Mouse (Mus musculus) kidney, adult 9 months (tissue): ENCODE measurements around the gene Dusp1.

ENCODE experiments used
- DNase-seq: peaks from one replicate; pipeline ENCODE4 v3.0.0; 2022

The Dusp1 gene

GRCm38 (mm10) chr17:26561651-26562181 lies at the start of gene Dusp1:
Dusp1 (minus strand) TSS chr17:26562128.
- no peak for DNase-seq

- DNase-seq: no peak
Observed at GRCm38 (mm10) chr17:26611328-26611727, 49.4 kb upstream of the Dusp1 start.

GRCm38 (mm10) chr17:26609820-26610219 lies 47.9 kb upstream of the Dusp1 start:
- no peak for DNase-seq

GRCm38 (mm10) chr17:26608877-26609276 lies 46.9 kb upstream of the Dusp1 start:
- DNase-seq: no peak

- no peak for DNase-seq
Observed at GRCm38 (mm10) chr17:26608348-26608747, 46.4 kb upstream of the Dusp1 start.

GRCm38 (mm10) chr17:26606516-26606915 lies 44.6 kb upstream of the Dusp1 start:
- no peak for DNase-seq

- DNase-seq: no peak
Observed at GRCm38 (mm10) chr17:26605636-26606035, 43.7 kb upstream of the Dusp1 start.

- DNase-seq: no peak
Observed at GRCm38 (mm10) chr17:26603311-26603710, 41.4 kb upstream of the Dusp1 start.

GRCm38 (mm10) chr17:26602371-26602885 lies 40.5 kb upstream of the Dusp1 start:
- peak; percentile 87 for DNase-seq

GRCm38 (mm10) chr17:26601926-26602325 lies 40.0 kb upstream of the Dusp1 start:
- no peak for DNase-seq

- DNase-seq: no peak
Observed at GRCm38 (mm10) chr17:26601514-26601913, 39.6 kb upstream of the Dusp1 start.

- DNase-seq: no peak
Observed at GRCm38 (mm10) chr17:26600913-26601447, 39.1 kb upstream of the Dusp1 start.

- no peak for DNase-seq
Observed at GRCm38 (mm10) chr17:26598845-26599244, 36.9 kb upstream of the Dusp1 start.

- no peak for DNase-seq
Observed at GRCm38 (mm10) chr17:26596856-26597481, 35.0 kb upstream of the Dusp1 start.

- peak; percentile 66 for DNase-seq
Observed at GRCm38 (mm10) chr17:26596168-26596658, 34.3 kb upstream of the Dusp1 start.

GRCm38 (mm10) chr17:26595448-26596167 lies 33.7 kb upstream of the Dusp1 start:
- DNase-seq: peak; percentile 48

- no peak for DNase-seq
Observed at GRCm38 (mm10) chr17:26594958-26595357, 33.0 kb upstream of the Dusp1 start.

GRCm38 (mm10) chr17:26594171-26594570 lies 32.2 kb upstream of the Dusp1 start:
- DNase-seq: no peak

GRCm38 (mm10) chr17:26593199-26593598 lies 31.3 kb upstream of the Dusp1 start:
- DNase-seq: no peak

GRCm38 (mm10) chr17:26592510-26592909 lies 30.6 kb upstream of the Dusp1 start:
- no peak for DNase-seq

- no peak for DNase-seq
Observed at GRCm38 (mm10) chr17:26587961-26588487, 26.1 kb upstream of the Dusp1 start.

- peak; percentile 87 for DNase-seq
Observed at GRCm38 (mm10) chr17:26584558-26585136, 22.7 kb upstream of the Dusp1 start.

- DNase-seq: peak; percentile 84
Observed at GRCm38 (mm10) chr17:26584063-26584462, 22.1 kb upstream of the Dusp1 start.
